Mouse (Mus musculus) retina, postnatal 7 days (tissue): ENCODE measurements at regions not wholly inside any gene's neighbourhood (a gene's known extent, or its start where the extent isn't known, plus 50 kb on each side); places are given as distances from the start of the nearest gene placed in this dataset.

Source experiments
- DNase-seq: peaks from one replicate; pipeline ENCODE4 v3.0.0-alpha.2; 2012; ENCODE audit warnings: low read depth, low spot score

DNA sequence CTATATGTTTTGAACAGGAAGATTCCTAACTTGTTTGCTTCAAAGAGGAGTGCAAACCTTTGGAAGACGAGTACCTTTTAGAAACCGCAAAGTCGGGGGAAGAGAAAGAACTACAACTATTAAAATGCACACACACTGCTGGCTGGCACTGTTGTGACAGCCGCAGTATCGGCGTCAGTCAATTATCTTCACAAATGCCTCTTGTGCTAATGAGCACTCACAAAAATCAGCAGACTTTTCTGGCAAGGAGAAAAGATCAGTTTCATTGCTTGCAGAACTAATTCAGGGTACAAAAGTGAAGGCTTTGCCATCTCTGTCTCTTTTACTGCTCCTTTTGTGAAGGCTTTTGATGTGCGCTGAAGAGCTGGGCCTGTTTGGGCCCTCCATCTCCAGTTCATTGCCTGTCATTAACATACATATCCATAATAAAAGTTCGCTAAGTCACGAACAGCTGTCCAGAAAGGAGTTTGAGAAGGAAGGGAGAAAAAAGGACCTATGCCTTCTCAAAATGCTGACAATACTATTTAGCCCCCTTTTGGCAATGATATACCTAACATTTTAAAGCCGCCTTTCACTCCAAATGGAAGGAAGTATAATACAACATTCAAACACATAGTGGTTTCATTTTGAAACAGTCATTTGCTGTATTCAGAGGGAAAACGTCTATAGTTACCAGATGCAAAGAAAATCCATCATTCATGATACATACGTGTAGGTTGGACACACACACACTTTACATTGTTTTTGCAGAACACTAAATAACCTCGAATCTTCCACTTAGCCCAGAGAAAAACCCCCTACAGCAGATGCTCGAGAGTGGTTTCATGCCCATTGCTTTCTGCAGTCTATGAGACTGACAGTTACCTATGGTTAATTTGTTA is 186.6 kb upstream of the Sp8 start:
- DNase-seq: no peak

DNA sequence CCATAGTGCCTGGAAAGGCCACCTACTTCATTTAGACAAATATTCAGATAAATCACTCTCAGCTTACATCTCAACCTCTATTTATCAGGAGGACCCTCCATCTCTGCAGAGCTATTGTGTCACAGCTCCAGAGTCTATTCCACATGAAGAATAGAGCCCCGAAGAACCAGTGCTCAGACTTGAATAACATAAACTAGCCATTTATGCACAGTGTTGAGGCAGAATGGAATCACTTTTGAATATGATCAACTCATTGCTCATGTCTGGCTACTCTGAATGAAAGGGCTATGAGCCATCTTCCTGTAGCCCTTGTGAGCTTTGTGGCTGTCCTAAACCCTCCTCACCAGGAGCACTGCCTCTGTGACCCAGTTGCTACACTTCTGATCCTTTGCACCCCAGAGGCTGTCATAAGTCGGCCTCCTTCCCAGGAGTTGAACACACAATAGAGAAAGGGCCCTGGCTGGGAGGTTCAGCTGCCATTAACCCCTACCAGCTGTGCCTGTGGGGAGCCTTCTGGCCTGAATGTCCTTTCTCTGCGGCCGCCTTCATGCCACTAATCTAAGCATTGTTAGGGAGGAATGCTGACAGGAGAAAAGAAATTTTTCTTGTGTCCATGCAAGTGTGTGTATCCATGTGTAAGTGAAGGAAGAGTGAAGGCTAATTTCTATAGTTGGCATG is 195.5 kb upstream of the Sp8 start:
- DNase-seq: no peak

DNA sequence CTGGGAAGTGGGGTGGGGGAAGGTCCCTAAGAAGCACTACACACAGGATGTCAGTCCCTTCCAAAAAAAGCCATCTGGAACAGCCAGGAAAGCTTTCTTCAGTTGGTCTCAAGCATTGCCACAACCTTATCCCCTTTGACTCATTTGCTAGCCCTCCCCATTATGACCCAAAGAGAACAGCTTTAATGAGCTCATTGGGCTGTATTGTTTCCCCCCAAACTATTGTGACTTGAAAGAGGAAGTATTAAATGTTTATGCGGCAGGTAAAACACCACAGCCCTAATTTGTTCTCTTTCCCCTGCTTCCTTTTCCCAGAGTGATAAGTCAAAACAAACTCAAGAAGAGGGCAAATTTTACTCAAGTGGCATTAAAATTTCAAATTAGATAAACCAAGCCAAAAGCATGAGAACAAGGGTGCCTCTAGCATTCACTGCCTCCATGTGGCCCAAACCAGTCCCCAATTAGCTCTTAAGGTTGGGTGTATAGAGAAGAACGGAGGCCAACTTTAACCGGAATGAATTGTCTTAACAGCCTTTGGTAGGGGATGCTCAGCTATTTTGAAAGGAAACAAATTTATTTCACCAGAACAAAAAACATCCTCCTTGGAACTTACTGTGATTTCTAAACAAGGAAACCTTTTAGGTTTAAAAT is 196.7 kb upstream of the Sp8 start:
- DNase-seq: no peak

DNA sequence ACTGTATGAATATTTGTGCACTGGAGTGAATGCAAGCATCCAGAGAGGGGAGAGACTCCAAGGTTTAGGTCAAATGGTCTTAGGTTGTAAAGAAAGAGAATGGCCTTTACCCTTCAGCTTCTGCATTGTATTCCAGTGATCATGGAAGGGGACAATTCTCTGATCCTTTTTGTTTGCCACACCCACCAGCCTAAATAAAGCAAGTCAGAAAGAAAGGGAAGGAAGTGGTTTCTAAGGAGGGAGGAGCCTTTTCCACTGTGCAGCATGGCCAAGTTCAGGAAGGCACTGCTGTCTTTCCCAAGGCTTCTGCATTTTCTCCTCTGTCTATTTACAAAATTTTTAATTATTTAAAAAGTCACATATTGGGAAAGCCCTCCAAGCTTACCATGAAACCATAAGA is 197.5 kb upstream of the Sp8 start:
- no peak for DNase-seq

DNA sequence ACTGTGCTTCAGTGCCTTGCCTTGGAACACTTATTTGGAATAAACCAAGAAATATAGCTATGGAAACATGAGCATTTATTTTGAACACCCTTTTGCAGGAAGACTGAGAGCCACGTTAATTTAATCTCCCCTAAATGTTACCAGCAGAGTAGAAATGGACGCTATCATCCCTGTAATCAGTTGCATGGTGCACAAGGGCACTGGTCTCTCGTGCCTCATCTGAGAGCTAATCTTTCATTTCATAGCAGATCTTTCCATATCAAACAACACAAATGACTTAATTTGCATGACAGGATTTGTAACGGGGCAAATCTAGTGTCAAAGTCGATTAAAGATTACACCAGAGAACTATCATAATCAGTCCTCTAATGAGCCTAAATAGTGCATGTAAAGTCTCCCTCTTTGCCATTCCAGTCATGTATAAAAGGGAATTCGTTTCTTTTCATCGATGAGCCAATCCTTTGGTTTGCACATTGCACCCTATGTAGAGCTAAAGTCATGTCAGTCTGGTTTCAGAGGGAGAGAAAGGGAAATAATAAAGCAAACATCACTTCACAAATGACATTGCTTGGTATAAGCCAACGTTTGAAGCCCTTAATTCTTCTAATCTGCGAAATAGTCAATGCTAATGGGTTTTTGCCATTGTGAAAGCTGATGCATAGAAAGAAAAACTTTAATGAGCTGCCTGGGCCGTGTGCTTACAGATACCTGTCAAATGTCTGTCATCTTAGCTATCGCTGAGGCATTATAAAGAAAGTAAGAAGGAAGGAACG is 198.7 kb upstream of the Sp8 start:
- DNase-seq: no peak

DNA sequence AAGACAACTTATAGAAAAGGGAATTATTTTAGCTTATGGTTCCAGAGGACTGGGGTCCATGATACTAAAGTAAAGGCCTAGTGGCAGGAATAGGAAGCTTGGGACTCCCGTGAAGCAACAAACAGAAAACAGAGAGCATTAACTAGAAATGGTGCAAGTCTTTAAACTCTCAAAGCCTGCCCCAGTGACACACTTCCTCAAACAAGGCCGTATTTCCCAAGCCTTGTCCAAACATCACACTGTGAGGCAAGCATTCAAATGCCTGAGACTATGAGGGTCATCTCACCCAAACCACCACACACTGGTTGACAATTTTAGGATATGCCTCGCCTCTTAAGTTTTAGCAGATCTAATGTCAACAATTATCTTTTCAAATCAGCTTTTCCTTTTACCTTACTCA is 205.2 kb upstream of the Sp8 start:
- DNase-seq: no peak

DNA sequence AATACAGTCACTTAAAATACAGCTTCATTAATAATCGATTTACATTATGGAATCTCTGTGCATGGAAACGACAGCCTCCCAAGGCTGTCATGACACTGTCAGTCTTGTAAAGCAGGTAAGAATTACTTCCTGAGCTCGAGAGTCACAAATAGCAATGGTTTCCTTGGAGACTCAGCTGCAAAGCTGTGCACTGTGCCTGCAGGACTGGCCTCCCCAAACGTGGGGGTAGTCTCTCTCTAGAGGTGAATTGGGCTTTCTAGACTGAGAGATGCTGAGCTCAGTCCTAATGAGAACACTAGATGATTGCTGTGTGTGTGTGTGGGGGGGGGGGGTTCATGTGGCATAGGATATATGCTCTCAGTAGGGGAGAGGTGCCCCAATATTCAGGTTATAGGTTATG is 208.9 kb upstream of the Sp8 start:
- no peak for DNase-seq

DNA sequence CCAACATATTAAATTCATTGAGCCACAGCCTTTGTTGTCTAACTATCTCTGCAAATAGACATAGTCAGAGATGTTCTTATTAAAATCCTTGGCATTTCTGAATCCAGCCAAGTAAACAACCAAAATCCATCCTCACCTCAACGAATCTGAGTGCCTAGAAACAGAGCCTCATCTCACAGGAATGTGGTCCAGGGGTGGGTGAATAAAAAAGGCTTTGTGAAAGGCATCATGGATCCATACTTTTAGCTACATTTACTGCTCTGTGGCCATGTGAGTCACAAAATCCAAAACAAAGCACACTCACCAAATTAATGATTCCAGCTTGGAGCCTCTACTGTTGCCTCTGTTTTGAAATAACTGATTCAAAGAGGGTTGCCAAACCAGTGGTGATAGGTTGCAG is 210.7 kb upstream of the Sp8 start:
- DNase-seq: no peak

DNA sequence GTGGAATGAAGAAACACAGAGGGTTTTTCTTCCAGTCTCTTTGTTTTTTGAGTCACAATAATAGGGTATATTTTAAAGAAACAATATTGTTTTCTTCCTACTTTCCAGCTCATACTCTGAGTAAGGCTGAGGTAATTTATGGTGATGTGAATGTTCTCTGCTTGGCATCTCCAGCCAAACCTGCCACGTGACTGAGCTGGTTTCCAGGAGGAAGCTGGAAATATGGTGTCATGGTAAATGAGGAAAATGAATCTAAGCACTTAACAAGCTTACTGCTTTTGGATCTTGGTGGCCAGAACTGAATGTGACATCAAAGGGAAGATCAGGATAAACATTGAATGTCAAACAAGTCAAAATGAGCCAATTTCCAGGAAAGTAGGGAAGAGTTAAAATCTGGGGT is 215.8 kb upstream of the Sp8 start:
- DNase-seq: no peak

DNA sequence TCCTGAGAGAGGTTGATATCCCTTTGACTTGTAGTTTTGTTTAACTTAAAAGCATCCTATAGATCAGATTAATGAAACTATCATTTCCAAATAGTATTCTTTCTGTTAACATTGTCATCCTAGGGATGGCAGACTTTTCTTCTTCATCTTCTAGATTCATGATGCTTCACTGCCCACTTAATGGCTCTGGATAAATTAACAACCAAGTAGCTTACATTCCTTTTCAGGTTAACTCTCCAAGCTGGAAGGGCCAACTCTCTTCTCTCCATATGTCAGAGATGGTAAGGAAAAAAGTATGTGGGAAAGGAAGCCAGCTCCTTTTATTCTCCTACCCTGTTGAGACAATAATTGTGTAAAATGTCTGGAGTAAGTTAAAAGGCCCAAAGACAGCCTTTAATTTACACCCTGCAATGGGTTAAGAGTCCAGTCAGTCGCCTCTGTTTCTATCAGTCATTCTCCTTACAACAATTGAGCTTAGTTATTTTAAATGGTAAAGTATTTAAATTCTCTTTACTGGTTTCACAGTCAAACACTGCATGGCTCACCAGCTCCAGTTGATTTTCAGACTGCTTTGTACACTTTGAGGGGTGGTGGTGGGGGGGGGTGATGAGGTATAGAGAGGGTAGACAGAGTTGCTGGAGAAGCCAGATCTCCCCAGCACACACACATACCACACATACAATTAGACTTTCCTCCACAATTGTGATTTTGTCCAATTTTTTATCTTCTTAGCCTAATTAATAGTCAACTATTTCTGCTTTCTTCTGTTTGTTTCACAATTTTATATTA is 224.2 kb upstream of the Sp8 start:
- no peak for DNase-seq

DNA sequence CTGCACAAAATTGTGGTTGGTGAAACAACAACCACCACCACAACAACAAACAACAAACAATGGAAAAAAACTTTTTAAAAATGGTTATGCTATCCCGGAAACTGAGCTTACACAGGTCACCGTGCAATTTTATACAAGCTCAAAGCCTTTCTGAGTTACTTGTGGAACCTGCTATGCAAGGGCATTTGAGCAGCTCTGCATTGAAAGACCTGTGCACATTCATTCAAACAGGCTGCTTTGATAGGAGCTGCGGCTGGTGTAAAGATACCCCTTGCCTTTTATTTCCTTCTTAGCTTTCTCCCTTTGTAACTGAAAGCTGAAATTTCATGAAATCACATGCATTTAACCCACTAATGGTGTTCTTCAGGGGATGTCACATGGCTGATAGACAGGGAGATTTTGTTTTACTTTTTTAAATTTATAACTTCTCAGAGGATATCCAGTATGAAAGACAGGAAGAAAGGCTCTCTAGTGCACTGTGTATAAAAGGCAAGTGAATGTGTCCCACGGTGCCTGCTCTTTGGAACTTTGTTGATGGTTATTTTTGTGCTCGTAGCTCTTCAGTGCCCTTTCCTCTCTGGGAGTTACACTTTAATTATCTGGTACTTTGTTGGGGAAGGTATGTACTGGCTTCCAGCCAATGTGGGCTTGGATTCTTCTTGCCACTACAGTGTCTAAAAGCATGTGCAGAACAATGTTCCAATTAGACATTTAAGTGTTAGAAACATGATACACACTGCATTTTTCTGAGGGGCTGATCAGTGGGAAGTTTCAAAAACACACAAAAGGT is 225.1 kb upstream of the Sp8 start:
- DNase-seq: no peak

DNA sequence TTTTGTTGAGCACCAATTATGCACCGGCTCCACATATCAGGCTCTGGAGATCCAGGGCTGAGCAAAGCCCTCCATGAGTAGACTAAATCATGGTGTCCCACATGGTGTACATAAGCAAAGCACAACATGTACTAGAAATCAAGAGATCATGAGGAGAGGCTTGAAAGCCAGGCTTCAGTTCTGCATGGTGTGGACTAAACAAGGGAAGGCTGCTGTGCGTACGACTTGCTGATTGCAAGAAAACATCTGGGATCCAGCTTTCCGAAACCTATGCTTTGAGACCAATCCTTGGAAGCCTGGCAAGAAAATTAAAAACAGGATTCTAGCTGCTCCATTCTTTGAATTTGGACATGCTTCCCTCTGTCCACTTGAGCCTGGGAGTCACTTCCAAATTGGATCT is 249.1 kb upstream of the Sp8 start:
- no peak for DNase-seq

DNA sequence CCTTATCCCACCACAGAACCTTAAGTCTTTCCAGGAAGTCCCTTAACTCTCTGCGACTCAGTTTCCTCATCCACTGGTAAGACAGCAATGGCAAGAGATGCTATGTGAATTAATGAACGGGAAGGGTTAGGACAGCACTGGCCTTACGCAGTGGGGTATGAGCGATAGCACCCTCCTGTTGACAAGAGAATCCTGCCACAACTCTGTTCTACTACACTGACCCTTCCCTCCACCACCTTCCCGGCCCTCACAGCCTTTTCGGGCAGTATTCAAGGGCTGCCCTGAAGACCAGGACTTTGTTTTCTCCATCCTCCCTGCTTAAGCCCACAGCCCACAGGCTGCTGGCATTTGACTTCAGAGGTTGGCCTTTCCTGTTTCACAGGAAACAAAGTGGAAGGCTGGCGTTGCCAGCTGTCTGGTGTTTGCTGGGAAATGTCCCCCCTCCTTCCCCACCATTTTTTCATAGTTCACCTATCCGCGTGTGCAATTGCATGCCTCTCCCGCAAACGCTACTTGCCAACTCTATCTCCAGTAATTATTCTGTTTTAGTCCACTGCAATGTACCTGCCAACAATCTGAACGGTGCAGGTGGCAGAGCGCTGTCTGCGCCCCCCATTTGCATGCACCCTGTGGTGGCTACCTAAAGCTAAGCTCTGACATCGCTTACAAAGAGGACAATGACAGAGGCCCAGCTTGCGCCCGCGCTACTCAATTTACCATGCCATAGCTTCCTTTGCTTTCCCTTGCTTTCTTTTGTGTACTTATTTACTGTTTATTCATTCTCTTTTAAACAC is 251.2 kb upstream of the Sp8 start:
- no peak for DNase-seq

DNA sequence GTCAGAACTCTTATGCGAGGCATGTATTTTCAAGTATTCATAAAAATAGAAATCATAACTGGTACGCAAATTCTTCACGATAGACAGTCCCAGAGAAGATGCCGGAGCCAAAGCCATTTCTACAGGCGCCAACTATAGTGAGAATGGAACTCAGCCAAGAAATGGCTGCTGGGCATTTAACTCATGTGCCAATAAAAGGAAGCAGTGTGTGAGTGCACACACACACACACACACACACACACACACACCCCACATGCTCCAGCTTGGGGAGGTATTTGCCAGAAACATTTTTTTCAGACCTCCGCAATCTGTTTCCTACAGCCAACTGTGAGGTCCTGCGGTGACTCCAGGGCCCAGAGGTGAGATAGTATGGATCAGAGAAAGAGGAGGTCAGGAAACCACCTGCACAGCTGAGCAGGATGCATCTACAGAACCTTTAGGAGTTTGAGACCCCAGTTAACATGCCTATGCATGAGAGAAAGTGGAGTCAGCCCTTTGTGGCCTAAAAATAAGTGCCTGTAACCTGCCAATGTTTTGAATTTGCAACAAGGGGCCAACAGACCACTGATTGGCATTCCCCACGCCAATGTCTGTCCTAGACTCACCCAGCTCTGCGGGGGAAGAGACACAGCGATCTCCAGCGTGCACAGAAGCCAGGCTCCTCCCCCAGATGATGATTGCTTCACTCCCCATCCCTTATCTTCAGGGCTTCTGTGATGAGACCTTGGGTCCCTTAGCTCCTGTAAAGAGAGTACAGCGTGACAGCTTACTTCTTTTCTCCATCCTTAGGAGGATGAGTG is 262.1 kb upstream of the Sp8 start:
- peak; percentile 4 for DNase-seq

DNA sequence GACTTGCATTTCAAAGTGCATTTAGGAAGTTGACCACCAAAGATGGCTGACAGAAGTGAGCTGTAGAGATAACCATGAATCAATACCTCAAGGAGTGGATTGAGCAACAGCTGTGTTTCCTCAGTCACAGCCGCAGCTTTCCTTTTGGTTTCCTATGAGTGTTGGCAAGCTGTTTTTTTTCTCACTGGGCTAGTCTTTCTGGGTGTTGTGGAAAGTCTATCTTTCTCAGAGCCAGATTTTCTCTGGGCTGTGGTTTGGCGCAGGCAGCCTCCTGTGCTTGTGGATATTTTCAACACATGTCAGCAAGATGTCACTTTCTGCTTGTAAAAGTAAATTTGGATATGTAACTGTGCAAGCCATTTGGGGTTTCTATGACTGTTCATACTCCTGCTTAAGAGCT is 268.6 kb upstream of the Sp4 start:
- DNase-seq: no peak

DNA sequence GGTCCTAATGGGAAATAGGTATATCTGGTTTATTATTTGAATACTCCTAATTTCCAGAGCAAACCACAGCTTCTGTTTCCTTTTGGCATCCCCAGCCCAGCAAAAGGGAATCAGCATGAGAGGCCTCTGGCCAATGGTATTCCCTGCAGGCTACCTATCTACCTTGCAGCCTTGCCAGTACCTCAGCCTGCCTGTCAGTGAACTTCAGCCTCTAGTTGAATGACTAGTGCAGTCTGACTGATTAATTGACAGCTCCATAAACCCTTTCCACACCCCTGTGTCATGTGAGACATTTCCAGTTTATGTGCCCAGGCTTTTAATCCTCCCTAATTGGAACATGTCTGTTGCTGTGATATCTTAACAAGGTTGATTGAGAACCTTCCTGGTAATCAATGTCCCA is 265.4 kb upstream of the Sp4 start:
- no peak for DNase-seq

DNA sequence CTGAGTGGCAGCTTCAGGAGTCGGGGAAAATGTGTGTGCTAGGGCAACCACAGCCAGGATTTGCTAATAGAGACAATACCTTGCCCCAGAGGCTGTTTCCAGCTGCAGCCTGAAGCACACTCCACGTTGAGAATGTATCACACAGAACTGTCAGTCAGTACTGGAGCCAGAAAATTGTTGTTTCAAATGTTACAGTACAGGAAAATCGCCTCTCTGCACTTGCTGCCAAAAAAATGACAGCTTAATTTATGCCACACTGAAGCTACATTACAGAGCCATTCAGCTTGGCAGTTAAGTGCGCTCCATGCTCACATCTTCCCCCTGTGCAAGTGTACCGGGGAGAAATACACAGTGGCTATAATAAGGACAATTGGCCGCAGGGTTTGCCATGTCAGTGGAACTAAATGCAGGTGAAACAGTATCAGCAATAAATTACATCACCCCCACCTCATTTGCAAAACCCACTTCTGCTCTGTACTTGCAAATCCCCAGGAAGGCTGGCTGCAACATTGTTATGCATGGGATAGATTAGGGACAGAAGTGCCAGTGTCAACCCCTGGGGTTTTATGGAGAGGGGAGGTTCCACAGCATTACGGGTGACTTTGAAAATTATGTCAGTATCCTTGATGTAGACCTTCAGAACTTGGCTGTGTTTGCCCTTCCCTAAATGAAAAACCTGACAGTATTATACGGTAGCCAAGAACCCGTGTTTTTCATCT is 263.3 kb upstream of the Sp4 start:
- no peak for DNase-seq

DNA sequence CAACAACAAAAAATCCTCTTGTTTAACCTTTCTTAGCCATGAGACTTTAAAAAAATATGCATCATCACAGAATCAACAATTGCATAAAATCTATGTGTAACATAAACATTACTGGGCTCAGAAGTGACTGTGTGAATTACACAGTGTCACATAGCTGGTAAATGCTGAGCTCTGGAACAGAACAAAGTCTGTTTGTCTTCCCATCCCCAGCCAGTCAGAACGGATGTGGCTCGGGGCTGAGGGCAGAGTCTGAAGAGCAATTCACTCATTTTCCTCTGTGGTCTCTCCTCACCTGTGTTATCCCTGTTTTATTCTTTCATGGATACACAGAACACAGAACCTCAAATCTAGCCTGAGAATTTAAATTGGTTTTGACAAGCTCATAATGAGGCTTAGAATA is 261.0 kb upstream of the Sp4 start:
- no peak for DNase-seq
